Mouse (Mus musculus) G1E (cell line): Measurements from ENCODE around the gene Rnf128. TPM values are rescaled to one million over a fixed set of nuclear protein-coding genes. Genes with fewer than 3 reads are reported as not detected.

Experiments
- ATAC-seq: 2 replicates; pipeline ENCODE4 v1.8.0; 2016; ENCODE audit warnings: mild to moderate bottlenecking; ENCODE audit not compliant: insufficient number of reproducible peaks, poor library complexity, low FRiP score, severe bottlenecking; ENCODE audit errors: extremely low read depth
- DNase-seq: peaks from one replicate; pipeline ENCODE4 v3.0.0; 2012; ENCODE audit warnings: low spot score
- H3K27me3 ChIP-seq: 2 replicates; pipeline ENCODE4 v1.6.1; 2012; ENCODE audit warnings: mild to moderate bottlenecking, low read length, inconsistent platforms; ENCODE audit not compliant: insufficient read depth
- H3K36me3 ChIP-seq: replicated peaks from 2 replicates; pipeline ENCODE3; 2012; ENCODE audit warnings: mild to moderate bottlenecking, inconsistent platforms
- H3K4me1 ChIP-seq: 2 replicates; pipeline ENCODE4 v1.6.1; 2012; ENCODE audit warnings: low read depth, low read length, inconsistent platforms, mixed read lengths; ENCODE audit not compliant: insufficient read depth
- H3K4me3 ChIP-seq: 2 replicates; pipeline ENCODE4 v1.5.1; 2012; ENCODE audit warnings: low read depth, mild to moderate bottlenecking, inconsistent platforms, low read length, moderate library complexity, mixed read lengths
- H3K9me3 ChIP-seq: replicated peaks from 2 replicates; pipeline ENCODE4 v1.6.1; 2012; ENCODE audit warnings: inconsistent platforms
- CTCF ChIP-seq: IDR thresholded peaks from 2 replicates; pipeline ENCODE4 v1.5.1; 2012; ENCODE audit warnings: low read depth, low read length, inconsistent platforms, mixed read lengths
- GATA1 ChIP-seq: IDR thresholded peaks from 2 replicates; pipeline ENCODE4 v1.6.1; 2012; ENCODE audit warnings: borderline replicate concordance, low read length, inconsistent platforms, mixed read lengths
- GATA2 ChIP-seq: IDR thresholded peaks from 2 replicates; pipeline ENCODE4 v1.6.1; 2012; ENCODE audit warnings: low read depth, low read length, inconsistent platforms, borderline replicate concordance
- POLR2AphosphoS5 ChIP-seq: IDR thresholded peaks from 2 replicates; pipeline ENCODE4 v1.6.1; 2012; ENCODE audit warnings: low read depth, low read length, inconsistent platforms; ENCODE audit not compliant: insufficient replicate concordance
- TAL1 ChIP-seq: conservative IDR thresholded peaks from 2 replicates; pipeline ENCODE4 v1.6.1; 2012; ENCODE audit warnings: low read depth, low read length, inconsistent platforms, mixed read lengths
- polyA plus RNA-seq: library from polyadenylated mRNA; stranded (reverse); fragments of >175 nt; gene quantifications from 2 replicates; pipeline ENCODE4 v1.2.3, GENCODE M21; 2012
- total RNA-seq, 2 experiments: library from RNA; stranded (forward) in 1 of 2; stranded (reverse) in 1 of 2; fragments of 200-1000 nt in 1 of 2; fragments of >200 nt in 1 of 2; fragmentation: Nextera tagmentation in 1 of 2; gene quantifications; 2 replicates each; pipeline ENCODE4 v1.2.3; 2014 to 2017

Gene Rnf128
- total and polyA plus RNA-seq, 3 experiments, result 19.2 to 125 (median 80.2) TPM

DNA sequence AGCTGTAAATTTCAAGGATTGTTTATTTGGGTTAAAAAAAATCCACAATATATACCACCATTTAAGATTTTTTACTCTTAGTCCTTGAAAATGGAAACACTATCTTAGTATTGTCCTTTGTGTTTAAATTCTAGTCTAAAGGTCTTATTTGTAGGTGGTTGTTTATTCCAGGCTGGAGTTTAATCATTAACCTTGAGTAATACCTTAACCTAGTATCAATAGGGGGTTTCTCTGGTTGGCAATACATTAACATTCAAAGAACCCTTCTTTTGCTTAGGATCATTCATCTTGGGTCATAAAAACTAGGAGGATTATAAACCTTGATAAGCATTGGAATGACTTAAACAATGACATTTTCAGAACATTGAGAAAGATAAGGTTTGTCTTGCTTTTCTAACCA lies 77.3 kb downstream of the Rnf128 start:
- Histone ChIP-seq H3K4me3 (no peak overlapping the region), H3K36me3 (peaks cover 14% of the 10 kb centered on the region), H3K27me3 (no peaks in the 10 kb centered on the region), H3K4me1 (peaks cover 7% of the 10 kb centered on the region), H3K9me3 (no peaks in the 10 kb centered on the region)
- no peak for ATAC-seq
- no peak for DNase-seq
- no peak for TF ChIP-seq GATA2
- no peak for TF ChIP-seq GATA1
- TF ChIP-seq POLR2AphosphoS5, result no peak
- no peak for TF ChIP-seq TAL1
- no peak for TF ChIP-seq CTCF

DNA sequence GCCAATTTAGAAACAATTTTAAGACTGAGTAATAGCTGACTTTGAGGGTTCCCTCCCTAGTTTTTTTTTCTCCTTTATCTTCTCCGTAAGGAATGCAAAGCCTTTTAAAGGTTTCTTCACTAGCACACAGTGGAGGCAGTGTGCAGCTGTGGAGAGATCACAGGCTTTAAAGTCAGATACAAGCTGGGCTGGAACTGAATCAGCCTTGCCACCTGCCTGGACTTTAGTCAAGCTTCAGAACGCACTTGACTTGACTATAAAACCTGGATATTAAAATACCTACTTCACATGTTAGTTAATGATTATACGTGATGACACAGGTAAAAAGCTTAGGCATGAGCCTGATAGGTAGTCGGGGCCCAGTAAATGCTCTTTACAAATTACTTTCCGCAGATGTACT lies 89.1 kb downstream of the Rnf128 start:
- Histone ChIP-seq H3K9me3 (no peaks in the 10 kb centered on the region), H3K4me3 (no peak overlapping the region), H3K27me3 (no peaks in the 10 kb centered on the region), H3K4me1 (peaks cover 12% of the 10 kb centered on the region), H3K36me3 (peaks cover 8% of the 10 kb centered on the region)
- DNase-seq, result no peak
- ATAC-seq, result no peak
- TF ChIP-seq GATA1 (no peak), TAL1 (no peak), CTCF (no peak), POLR2AphosphoS5 (no peak), GATA2 (no peak)

DNA sequence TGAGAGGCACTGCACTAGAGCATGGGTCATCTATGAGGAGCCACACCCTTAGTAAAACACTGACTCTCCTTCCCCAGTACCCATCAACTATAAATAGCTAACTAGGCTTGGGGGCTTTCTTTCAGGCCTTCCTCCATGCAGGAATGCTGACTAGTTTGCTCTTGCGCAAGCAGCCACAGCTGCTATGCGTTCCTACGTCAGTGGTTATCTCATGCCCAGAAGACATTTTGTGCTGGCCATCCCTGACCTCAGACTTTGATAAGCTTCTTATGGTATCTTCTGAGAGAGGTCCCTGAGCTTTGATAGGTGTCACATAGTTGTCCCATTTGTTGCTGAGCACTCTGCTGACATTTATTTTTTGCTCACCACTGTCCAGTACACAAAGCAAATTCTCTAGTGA lies 90.2 kb downstream of the Rnf128 start:
- peaks cover 12% of the 10 kb centered on the region for H3K4me1 ChIP-seq
- ATAC-seq, result no peak; the same call in 1 of the 2 replicates
- H3K4me3 ChIP-seq, result no peak overlapping the region; the same call in 1 of the 2 replicates
- DNase-seq, result no peak
- no peaks in the 10 kb centered on the region for H3K9me3 ChIP-seq
- H3K27me3 ChIP-seq, result no peaks in the 10 kb centered on the region
- H3K36me3 ChIP-seq, result peaks cover 7% of the 10 kb centered on the region
- TF ChIP-seq POLR2AphosphoS5 (no peak), GATA2 (no peak), GATA1 (no peak)

DNA sequence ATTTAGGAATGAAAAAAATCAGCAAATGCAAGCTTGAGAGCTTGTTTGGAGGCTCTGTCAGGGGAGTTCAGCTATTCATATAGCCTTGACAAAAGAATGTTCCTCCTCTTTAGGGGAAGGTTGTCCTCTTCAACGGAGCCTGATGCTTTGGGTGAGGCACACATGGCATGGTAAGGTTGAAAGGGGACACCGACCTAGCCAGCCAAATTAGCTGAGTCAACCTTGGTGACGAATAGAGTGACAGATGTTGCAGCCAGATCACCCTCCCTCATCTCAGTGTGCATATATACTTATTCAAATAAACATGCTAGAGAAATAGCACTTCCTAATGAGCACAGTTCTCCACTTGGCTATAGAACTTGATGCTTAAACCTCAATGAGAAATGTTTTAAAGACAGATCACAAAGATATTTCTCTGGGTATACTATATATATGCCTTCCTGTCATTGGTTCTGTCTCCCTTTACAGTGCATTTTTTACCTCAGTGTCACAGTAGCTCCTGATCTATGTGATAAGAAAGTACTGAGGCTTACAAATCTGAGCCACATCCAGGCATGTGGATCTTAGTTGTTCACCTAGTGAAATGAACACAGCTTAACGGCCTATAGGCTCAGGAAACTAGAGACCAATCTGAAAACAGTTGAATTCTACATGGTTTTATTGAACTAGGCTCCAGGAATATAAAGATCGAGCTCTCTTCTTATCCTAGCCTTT lies 91.4 kb downstream of the Rnf128 start:
- Histone ChIP-seq H3K4me1 (peaks cover 12% of the 10 kb centered on the region), H3K4me3 (no peak overlapping the region), H3K27me3 (no peaks in the 10 kb centered on the region), H3K9me3 (no peaks in the 10 kb centered on the region), H3K36me3 (peaks cover 9% of the 10 kb centered on the region)
- TF ChIP-seq POLR2AphosphoS5 (no peak), GATA2 (no peak), GATA1 (no peak), TAL1 (no peak), CTCF (no peak)
- ATAC-seq (peak; percentile 81), DNase-seq (no peak)

DNA sequence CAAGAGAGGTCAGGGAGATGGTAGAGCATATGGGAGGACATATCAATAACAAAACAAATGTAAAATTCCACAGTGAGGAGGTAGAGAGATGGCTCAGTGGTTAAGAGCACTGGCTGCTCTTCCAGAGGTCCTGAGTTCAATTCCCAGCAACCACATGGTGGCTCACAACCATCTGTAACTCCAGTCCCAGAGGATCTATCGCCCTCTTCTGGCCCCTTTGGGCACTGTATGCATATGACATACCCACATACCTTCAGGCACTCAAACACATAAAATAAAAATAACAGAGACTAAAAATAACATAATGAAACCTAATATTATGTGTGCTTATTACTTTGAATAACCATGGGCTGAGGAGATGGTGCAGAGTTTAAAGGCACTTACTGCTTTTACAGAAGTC lies 99.0 kb downstream of the Rnf128 start:
- TF ChIP-seq POLR2AphosphoS5 (no peak), TAL1 (no peak), GATA2 (no peak), GATA1 (no peak), CTCF (no peak)
- no peak for ATAC-seq

DNA sequence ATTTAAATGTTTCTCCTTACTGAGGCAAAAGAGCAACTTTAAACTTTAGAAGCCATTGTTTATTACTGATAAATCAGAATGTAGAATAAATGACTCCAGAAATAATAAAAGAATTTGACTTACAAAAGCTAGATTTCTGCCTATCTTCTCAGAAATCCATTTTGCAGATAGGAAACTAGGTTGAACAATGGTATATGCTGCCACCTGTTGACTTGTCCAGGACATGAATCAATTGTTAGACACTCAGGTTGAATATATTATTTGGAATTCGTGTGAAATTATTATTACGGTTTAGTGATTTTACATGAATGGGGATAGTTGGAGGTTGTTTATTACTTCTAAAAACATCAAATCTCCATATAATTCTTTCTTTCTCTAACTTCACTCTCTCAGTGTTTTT lies 102.7 kb downstream of the Rnf128 start:
- no peak for ATAC-seq
- no peak for DNase-seq
- no peaks in the 10 kb centered on the region for H3K9me3 ChIP-seq
- no peak overlapping the region for H3K4me3 ChIP-seq
- no peak for TF ChIP-seq CTCF
- no peak for TF ChIP-seq GATA2
- TF ChIP-seq TAL1, result no peak
- TF ChIP-seq GATA1, result no peak
- TF ChIP-seq POLR2AphosphoS5, result no peak
- no peaks in the 10 kb centered on the region for H3K4me1 ChIP-seq
- peaks cover 38% of the 10 kb centered on the region for H3K36me3 ChIP-seq
- H3K27me3 ChIP-seq, result no peaks in the 10 kb centered on the region

More for the DNA sequence above, 99.0 kb downstream of the Rnf128 start:
- DNase-seq, result no peak
- no peaks in the 10 kb centered on the region for H3K9me3 ChIP-seq
- H3K4me3 ChIP-seq, result no peak overlapping the region
- no peaks in the 10 kb centered on the region for H3K4me1 ChIP-seq
- peaks cover 33% of the 10 kb centered on the region for H3K36me3 ChIP-seq
- H3K27me3 ChIP-seq, result no peaks in the 10 kb centered on the region
